15 mouse cellular contexts compared by ENCODE assay signal in genomic region chr16:94693687-94694305, GRCm38 (mm10).
"Had no signal": no experiment of that assay in that cellular context is flagged by ENCODE, and none has a peak within 500 bp of the region (broad histone marks: within the 10 kb centered on the region; RNA-seq: fewer than 3 reads in every experiment).

No protein-coding gene starts in this region.

- ATAC-seq: midbrain, embryonic 16.5 days had no signal

- DNase-seq: layer of hippocampus, adult 9-11 months; liver; lung, postnatal 14 days; retina, postnatal 1 day; right cerebral cortex, postnatal 4 days; spleen, adult 18-20 months; thymus, postnatal 36 days had no signal

- H3K4me3 ChIP-seq: kidney, embryonic 15.5 days; limb, embryonic 12.5 days; lung, embryonic 15.5 days; midbrain, embryonic 12.5 days; neural tube, embryonic 13.5 days; stomach, embryonic 15.5 days had no signal

- H3K27me3 ChIP-seq: kidney, embryonic 15.5 days; limb, embryonic 12.5 days; lung, embryonic 15.5 days; midbrain, embryonic 12.5 days; neural tube, embryonic 13.5 days; stomach, embryonic 15.5 days had no signal

- H3K9ac ChIP-seq: kidney, embryonic 15.5 days; limb, embryonic 12.5 days; lung, embryonic 15.5 days; midbrain, embryonic 12.5 days; neural tube, embryonic 13.5 days; stomach, embryonic 15.5 days had no signal

- H3K9me3 ChIP-seq: kidney, embryonic 15.5 days; limb, embryonic 12.5 days; lung, embryonic 15.5 days; midbrain, embryonic 12.5 days; neural tube, embryonic 13.5 days; stomach, embryonic 15.5 days had no signal

- H3K4me1 ChIP-seq: kidney, embryonic 15.5 days; limb, embryonic 12.5 days; lung, embryonic 15.5 days; midbrain, embryonic 12.5 days; stomach, embryonic 15.5 days had no signal

- H3K4me2 ChIP-seq: kidney, embryonic 15.5 days; limb, embryonic 12.5 days; lung, embryonic 15.5 days; midbrain, embryonic 12.5 days; neural tube, embryonic 13.5 days; stomach, embryonic 15.5 days had no signal

- H3K27ac ChIP-seq: limb, embryonic 12.5 days; lung, embryonic 15.5 days; macrophage; midbrain, embryonic 12.5 days; neural tube, embryonic 13.5 days; stomach, embryonic 15.5 days had no signal
